Mouse (Mus musculus) midbrain, embryonic 13.5 days (tissue): ENCODE measurements around the gene Egfem1. TPM values are rescaled to one million over a fixed set of nuclear protein-coding genes. Genes with fewer than 3 reads are reported as not detected.

Experiments
- ATAC-seq: fragments of 200-750 bp; cut with Nextera tagmentation; 2 replicates; pipeline ENCODE4 v1.8.0; 2017; ENCODE audit warnings: mild to moderate bottlenecking, moderate TSS enrichment, moderate library complexity
- H3K27ac ChIP-seq: fragments of 300-500 bp; sonication (generic); 2 replicates; pipeline ENCODE4 v1.5.1; 2015; ENCODE audit warnings: inconsistent platforms, mild to moderate bottlenecking, moderate library complexity
- H3K27me3 ChIP-seq: fragments of 300-500 bp; sonication (generic); 2 replicates; pipeline ENCODE4 v1.6.1; 2015; ENCODE audit warnings: mild to moderate bottlenecking, inconsistent platforms
- H3K36me3 ChIP-seq: fragments of 300-500 bp; sonication (generic); 2 replicates; pipeline ENCODE4 v1.6.1; 2015; ENCODE audit warnings: mild to moderate bottlenecking, inconsistent platforms
- H3K4me1 ChIP-seq: fragments of 300-500 bp; sonication (generic); replicated peaks from 2 replicates; pipeline ENCODE4 v1.6.1; 2015; ENCODE audit warnings: inconsistent platforms
- H3K4me2 ChIP-seq: fragments of 300-500 bp; sonication (generic); replicated peaks from 2 replicates; pipeline ENCODE4 v1.6.1; 2015; ENCODE audit warnings: moderate library complexity, mild to moderate bottlenecking, inconsistent platforms
- H3K4me3 ChIP-seq: fragments of 300-500 bp; sonication (generic); replicated peaks from 2 replicates; pipeline ENCODE4 v1.5.1; 2015; ENCODE audit warnings: mild to moderate bottlenecking, inconsistent platforms
- H3K9ac ChIP-seq: fragments of 300-500 bp; sonication (generic); replicated peaks from 2 replicates; pipeline ENCODE4 v1.6.1; 2015; ENCODE audit warnings: mild to moderate bottlenecking, inconsistent platforms
- H3K9me3 ChIP-seq: fragments of 300-500 bp; sonication (generic); 2 replicates; pipeline ENCODE4 v1.6.1; 2016; ENCODE audit warnings: mild to moderate bottlenecking, inconsistent platforms
- WGBS: fragments of 180-500 bp; shearing (Covaris S2); methylation state at CpG from one replicate; pipeline ENCODE4 v1.1.7; 2015; 5-methylcytosine and 5-hydroxymethylcytosine counted together
- polyA plus RNA-seq: library from polyadenylated mRNA; unstranded; fragments of >200 nt; fragmentation: Nextera tagmentation; extraction: Ambion mirVana; gene quantifications from 2 replicates; pipeline ENCODE4 v1.2.1, GENCODE M21; 2015

Gene Egfem1
- polyA plus RNA-seq, 1 experiment from 2014 or later, result 14.0 TPM

DNA sequence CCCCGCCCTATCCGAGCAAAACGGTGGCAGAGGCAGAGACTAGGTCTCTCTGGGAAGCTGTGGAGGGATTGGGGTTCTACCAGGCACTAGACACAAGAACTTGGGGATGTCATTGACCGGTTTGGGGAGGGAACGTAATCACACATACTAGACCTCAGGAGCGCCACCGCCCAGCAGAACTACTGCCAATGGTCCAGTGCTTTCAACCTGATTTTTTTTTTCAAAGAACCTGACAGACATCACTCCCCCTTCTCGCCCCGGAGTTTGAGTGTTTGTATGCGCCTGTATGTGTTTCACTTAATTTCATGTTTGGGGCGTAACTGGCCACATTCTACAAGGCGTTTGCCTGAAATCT, 1.1 kb downstream of the Egfem1 start:
- H3K4me1 ChIP-seq, result peaks cover 33% of the 10 kb centered on the region
- peak overlapping the region; percentile 87 for H3K4me2 ChIP-seq
- peak overlapping the region; percentile 70 for H3K4me3 ChIP-seq
- 4% methylated on average over 12 of the region's 12 CpGs for WGBS
- peak overlapping the region; percentile 67 for H3K9ac ChIP-seq
- no peak for ATAC-seq
- H3K9me3 ChIP-seq, result no peaks in the 10 kb centered on the region
- peak overlapping the region; percentile 71 for H3K27ac ChIP-seq
- no peaks in the 10 kb centered on the region for H3K36me3 ChIP-seq
- H3K27me3 ChIP-seq, result peaks cover 21% of the 10 kb centered on the region; the same call in 1 of the 2 replicates

DNA sequence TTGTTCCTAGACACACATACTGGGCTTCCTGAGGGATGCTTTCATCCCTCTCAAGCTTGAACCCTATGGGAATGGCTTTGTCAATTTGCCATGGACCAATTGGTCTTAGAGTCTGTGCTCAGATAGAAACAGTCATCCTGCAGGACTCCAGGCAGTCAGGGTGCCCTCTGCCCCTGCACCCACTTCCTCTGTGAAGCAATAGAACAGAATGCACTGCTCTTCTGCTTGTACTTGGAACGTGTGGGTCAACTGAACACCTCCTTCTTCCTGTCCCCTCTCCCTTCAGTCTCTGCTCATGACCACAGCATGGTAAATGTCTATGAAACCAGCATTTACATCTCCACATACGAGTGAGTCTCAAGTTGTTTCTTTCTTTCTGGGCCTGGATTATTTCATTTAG, 16.6 kb downstream of the Egfem1 start:
- Histone ChIP-seq H3K27ac (no peak overlapping the region), H3K4me2 (no peak overlapping the region), H3K4me3 (no peak overlapping the region), H3K27me3 (no peaks in the 10 kb centered on the region), H3K36me3 (no peaks in the 10 kb centered on the region), H3K9ac (no peak overlapping the region), H3K9me3 (no peaks in the 10 kb centered on the region), H3K4me1 (no peaks in the 10 kb centered on the region)
- no peak for ATAC-seq
- WGBS, result 75% methylated on average over 2 of the region's 2 CpGs

DNA sequence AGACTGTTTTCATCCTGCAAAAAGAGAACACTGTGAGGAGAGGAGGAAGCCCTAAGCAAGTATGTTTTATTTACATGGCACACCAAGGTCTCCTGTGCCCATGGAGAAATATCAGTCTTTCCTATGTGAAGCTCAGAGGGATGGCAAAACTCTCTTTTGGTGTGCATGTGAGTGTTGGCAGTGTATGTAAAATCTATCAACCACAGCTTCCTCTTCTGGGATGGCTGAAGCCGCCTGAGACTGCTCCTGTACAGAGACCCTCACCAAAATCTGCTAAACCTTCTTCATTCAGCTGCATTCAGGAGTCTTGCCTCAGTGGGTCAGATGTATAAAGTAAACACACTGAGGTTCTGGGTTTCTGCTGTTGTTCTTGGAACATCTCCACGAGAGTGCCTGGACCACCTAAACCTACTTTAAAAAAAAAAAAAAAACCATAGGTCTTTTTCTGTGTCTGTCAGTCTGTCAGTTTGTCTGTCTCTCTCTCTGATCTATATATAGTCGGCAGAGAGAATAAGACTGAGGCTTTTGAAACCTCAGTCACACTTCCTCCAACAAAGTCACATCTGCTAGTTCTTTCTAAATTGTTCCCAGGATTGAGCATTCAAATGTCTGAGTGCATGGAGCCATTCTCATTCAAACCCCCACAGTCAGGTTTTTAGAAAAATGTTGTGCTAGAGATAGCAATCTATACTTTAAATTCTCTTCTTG, 24.3 kb downstream of the Egfem1 start:
- no peak for ATAC-seq
- Histone ChIP-seq H3K4me2 (no peak overlapping the region), H3K9ac (no peak overlapping the region), H3K27me3 (no peaks in the 10 kb centered on the region), H3K9me3 (no peaks in the 10 kb centered on the region), H3K27ac (no peak overlapping the region), H3K4me1 (no peaks in the 10 kb centered on the region; the same call in 1 of the 2 replicates), H3K36me3 (no peaks in the 10 kb centered on the region), H3K4me3 (no peak overlapping the region)
- WGBS, result 80% methylated on average over 3 of the region's 3 CpGs

GRCm38 (mm10) chr3:29107134-29107533, 25.3 kb downstream of the Egfem1 start:
- Histone ChIP-seq H3K4me1 (no peaks in the 10 kb centered on the region; the same call in 1 of the 2 replicates), H3K4me2 (no peak overlapping the region), H3K9ac (no peak overlapping the region), H3K9me3 (no peaks in the 10 kb centered on the region), H3K27me3 (no peaks in the 10 kb centered on the region), H3K36me3 (no peaks in the 10 kb centered on the region), H3K4me3 (no peak overlapping the region), H3K27ac (no peak overlapping the region)
- WGBS, result 73% methylated on average over 1 of the region's 1 CpGs
- no peak for ATAC-seq

- H3K9ac ChIP-seq, result no peak overlapping the region
- H3K27me3 ChIP-seq, result no peaks in the 10 kb centered on the region
- H3K36me3 ChIP-seq, result no peaks in the 10 kb centered on the region
- WGBS, result 77% methylated on average over 2 of the region's 2 CpGs
- H3K9me3 ChIP-seq, result no peaks in the 10 kb centered on the region
- ATAC-seq, result no peak
- H3K27ac ChIP-seq, result no peak overlapping the region
- no peak overlapping the region for H3K4me2 ChIP-seq
- H3K4me1 ChIP-seq, result no peaks in the 10 kb centered on the region; the same call in 1 of the 2 replicates
- H3K4me3 ChIP-seq, result no peak overlapping the region
These were observed 28.5 kb downstream of the Egfem1 start for GRCm38 (mm10) chr3:29110321-29110720.

DNA sequence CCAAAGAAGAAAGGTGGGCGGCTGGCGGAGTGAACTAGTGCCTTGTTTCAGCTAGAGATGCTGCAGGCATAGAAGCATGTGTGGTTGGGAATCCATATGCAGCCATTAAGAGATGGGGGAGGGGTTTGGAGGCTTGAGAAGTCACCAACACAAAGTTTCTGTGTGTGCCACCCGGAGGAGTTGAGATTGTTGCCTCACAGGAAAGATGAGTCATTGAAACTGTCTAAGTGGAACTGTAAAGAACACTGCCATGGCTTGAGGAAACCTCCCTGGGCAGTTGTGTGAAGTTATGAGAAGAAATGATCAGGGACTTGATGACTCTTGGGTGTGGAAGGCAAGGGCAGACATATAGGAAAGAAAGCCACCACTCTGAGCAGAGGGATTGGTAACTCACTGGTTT, 32.7 kb downstream of the Egfem1 start:
- 86% methylated on average over 3 of the region's 3 CpGs for WGBS
- ATAC-seq, result no peak
- no peak overlapping the region for H3K4me3 ChIP-seq
- H3K9me3 ChIP-seq, result no peaks in the 10 kb centered on the region
- no peak overlapping the region for H3K27ac ChIP-seq
- H3K27me3 ChIP-seq, result no peaks in the 10 kb centered on the region
- peaks cover 3% of the 10 kb centered on the region for H3K4me1 ChIP-seq
- no peak overlapping the region for H3K9ac ChIP-seq
- H3K4me2 ChIP-seq, result no peak overlapping the region
- no peaks in the 10 kb centered on the region for H3K36me3 ChIP-seq

GRCm38 (mm10) chr3:29117379-29117778, 35.6 kb downstream of the Egfem1 start:
- no peak for ATAC-seq
- 58% methylated on average over 1 of the region's 1 CpGs for WGBS
- no peaks in the 10 kb centered on the region for H3K36me3 ChIP-seq

GRCm38 (mm10) chr3:29122556-29122955, 40.7 kb downstream of the Egfem1 start:
- Histone ChIP-seq H3K4me2 (no peak overlapping the region), H3K36me3 (no peaks in the 10 kb centered on the region), H3K27me3 (no peaks in the 10 kb centered on the region), H3K9me3 (no peaks in the 10 kb centered on the region), H3K27ac (no peak overlapping the region), H3K4me1 (peaks cover 3% of the 10 kb centered on the region), H3K4me3 (no peak overlapping the region), H3K9ac (no peak overlapping the region)
- no peak for ATAC-seq
- WGBS, result 84% methylated on average over 1 of the region's 1 CpGs

More at GRCm38 (mm10) chr3:29117379-29117778, 35.6 kb downstream of the Egfem1 start:
- Histone ChIP-seq H3K9me3 (no peaks in the 10 kb centered on the region), H3K4me1 (peaks cover 3% of the 10 kb centered on the region), H3K9ac (no peak overlapping the region), H3K27ac (no peak overlapping the region), H3K27me3 (no peaks in the 10 kb centered on the region), H3K4me3 (no peak overlapping the region), H3K4me2 (no peak overlapping the region)

DNA sequence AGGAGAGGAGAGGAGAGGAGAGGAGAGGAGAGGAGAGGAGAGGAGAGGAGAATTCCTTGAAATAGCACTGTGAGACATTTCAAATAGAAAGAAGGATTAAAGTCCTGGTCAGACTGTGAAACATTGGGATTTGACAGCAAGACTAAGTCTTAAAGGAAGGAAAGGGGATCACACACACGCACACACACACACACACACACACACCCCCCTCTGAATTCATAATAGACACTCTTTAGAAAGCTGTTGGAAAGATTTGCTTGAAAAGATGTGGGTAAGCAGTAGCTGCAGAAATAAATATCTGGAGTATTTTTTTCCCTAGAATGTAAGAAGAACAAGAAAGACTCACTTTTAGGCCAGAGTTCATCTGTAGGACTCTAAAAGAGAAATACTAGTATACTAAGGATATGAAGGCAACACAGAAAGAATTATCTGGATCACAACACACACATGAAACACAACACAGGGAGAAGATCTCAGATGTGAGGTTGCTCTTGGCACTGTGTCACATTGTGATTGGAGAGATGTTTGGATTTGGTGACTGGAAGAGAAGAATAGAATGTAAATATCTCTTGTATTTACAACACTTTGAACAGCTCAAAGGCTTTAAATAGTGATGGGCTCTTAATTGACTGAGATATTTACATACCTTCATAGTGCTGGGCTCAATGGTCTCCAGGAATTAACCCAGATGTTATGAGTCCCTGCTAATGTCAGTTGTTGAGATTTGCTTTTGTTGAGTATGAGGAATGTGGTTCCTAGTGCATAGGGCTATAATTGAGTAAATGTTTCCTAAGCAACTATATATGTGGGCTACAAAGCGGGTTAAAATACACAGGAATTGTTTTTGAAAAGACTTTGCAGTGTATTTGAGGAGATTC, 50.5 kb downstream of the Egfem1 start:
- no peak overlapping the region for H3K4me2 ChIP-seq
- H3K4me1 ChIP-seq, result peaks cover 29% of the 10 kb centered on the region
- no peaks in the 10 kb centered on the region for H3K36me3 ChIP-seq
- no peak overlapping the region for H3K27ac ChIP-seq
- H3K27me3 ChIP-seq, result no peaks in the 10 kb centered on the region
- 70% methylated on average over 2 of the region's 2 CpGs for WGBS
- no peak for ATAC-seq
- H3K9ac ChIP-seq, result no peak overlapping the region
- H3K4me3 ChIP-seq, result no peak overlapping the region
- H3K9me3 ChIP-seq, result no peaks in the 10 kb centered on the region

GRCm38 (mm10) chr3:29134509-29134908, 52.7 kb downstream of the Egfem1 start:
- no peaks in the 10 kb centered on the region for H3K36me3 ChIP-seq
- H3K27me3 ChIP-seq, result no peaks in the 10 kb centered on the region
- H3K9ac ChIP-seq, result no peak overlapping the region
- 44% methylated on average over 11 of the region's 11 CpGs for WGBS
- H3K27ac ChIP-seq, result no peak overlapping the region
- no peaks in the 10 kb centered on the region for H3K9me3 ChIP-seq
- peak overlapping the region; percentile 33 for H3K4me2 ChIP-seq
- H3K4me1 ChIP-seq, result peaks cover 39% of the 10 kb centered on the region
- no peak for ATAC-seq
- H3K4me3 ChIP-seq, result no peak overlapping the region

- Histone ChIP-seq H3K9ac (no peak overlapping the region), H3K36me3 (no peaks in the 10 kb centered on the region), H3K4me1 (peaks cover 39% of the 10 kb centered on the region), H3K27me3 (no peaks in the 10 kb centered on the region), H3K4me3 (no peak overlapping the region), H3K9me3 (no peaks in the 10 kb centered on the region), H3K4me2 (peak overlapping the region; percentile 36), H3K27ac (peak overlapping the region; percentile 56)
- peak; percentile 81 for ATAC-seq
- 12% methylated on average over 9 of the region's 9 CpGs for WGBS
These were observed 53.6 kb downstream of the Egfem1 start for GRCm38 (mm10) chr3:29135176-29136064.
